ENCODE assay signal across 10 mouse cellular contexts in genomic region chr5:88930611-88931010, GRCm38 (mm10). TPM values are rescaled to one million over a fixed set of nuclear protein-coding genes. Genes with fewer than 3 reads are reported as not detected.
DNase-seq lines count a peak whose midpoint lies in the region; TF ChIP-seq lines count a peak whose summit lies in the region.
"Had no signal": no experiment of that assay in that cellular context is flagged by ENCODE, and none has a peak within 500 bp of the region (broad histone marks: within the 10 kb centered on the region; RNA-seq: fewer than 3 reads in every experiment).

No protein-coding gene starts in this region.

- DNase-seq in gastrocnemius, adult 2 months, result no peak
- DNase-seq in gastrocnemius, postnatal 10 days, result no peak
- DNase-seq in layer of hippocampus, adult 2 months (ENCODE audit: low spot score in 2 of 2), result no peak
- DNase-seq in layer of hippocampus, adult 18-20 months (ENCODE audit: low spot score in 2 of 2), result no peak
- peak; percentile 33 for DNase-seq in brain, embryonic 14.5 days (ENCODE audit: low read depth)
- peak; percentile 26 to 36 for DNase-seq in kidney, postnatal 4 days
- no peak for DNase-seq in urinary bladder, postnatal 10 days (ENCODE audit: low spot score)
- DNase-seq in left cerebral cortex, postnatal 14 days (ENCODE audit: low spot score in 2 of 2), result no peak
- DNase-seq: left cerebral cortex, postnatal 4 days had no signal

- no peak overlapping the region; the same call in 1 of the 2 replicates for H3K4me3 ChIP-seq in gastrocnemius, adult 2 months
- H3K4me3 ChIP-seq in layer of hippocampus, adult 2 months, result no peak overlapping the region
- H3K4me3 ChIP-seq: megakaryocyte, embryonic 14.5 days had no signal

- TF ChIP-seq CTCF in gastrocnemius, adult 2 months (IDR thresholded peaks at IDR 0.05), result no peak
- no peak for TF ChIP-seq CTCF in layer of hippocampus, adult 2 months (conservative IDR thresholded peaks at IDR 0.05)
- TF ChIP-seq CTCF in brain, embryonic 14.5 days (IDR thresholded peaks at IDR 0.05; ENCODE audit: borderline replicate concordance, extremely low read depth, insufficient read depth, insufficient read length), result no peak

- no peak for TF ChIP-seq POLR2A in brain, embryonic 14.5 days (IDR thresholded peaks at IDR 0.05; ENCODE audit: borderline replicate concordance, extremely low read depth, insufficient read depth, insufficient read length, poor library complexity, severe bottlenecking)

- H3K27ac ChIP-seq in gastrocnemius, adult 2 months, result peak overlapping the region; percentile 91
- peak overlapping the region; percentile 85 for H3K27ac ChIP-seq in layer of hippocampus, adult 2 months

- intact Hi-C loops in gastrocnemius, adult 2 months (cut with DNase I), result loop anchor here (5.0 to 10.0 kb wide), 3 partner anchors 52 to 217 kb away; no protein-coding TSS in a partner anchor
- intact Hi-C loops in left cerebral cortex, postnatal 14 days (cut with DNase I), result loop anchor here (10.0 kb wide), 2 partner anchors 124 to 204 kb away; no protein-coding TSS in a partner anchor

RNA-seq across cellular contexts. Expression of gene Slc4a4, which starts 44.0 kb away (rescaled TPM):
- 10 to 100 TPM; 14.0 to 19.8 TPM for total RNA-seq in gastrocnemius, adult 2 months (2021)
- 10 to 100 TPM; 11.3 to 11.7 TPM for total RNA-seq in gastrocnemius, postnatal 10 days (2021)
- 100 to 1,000 TPM; 154 to 161 TPM for total RNA-seq in layer of hippocampus, adult 2 months (2021)
- 100 to 1,000 TPM; 125 to 128 TPM for total RNA-seq in layer of hippocampus, adult 18-20 months (2021)
- polyA plus RNA-seq in brain, embryonic 14.5 days (2012; rRNA removed), result 2.5 and 6.3 TPM in 2 replicates
- total RNA-seq in left cerebral cortex, postnatal 14 days (2021), result 100 to 1,000 TPM; 110 to 122 TPM

Comparison
In these comparisons a context has a peak if more than half of its experiments do, and no peak if none do; other contexts are left out.
1. DNase-seq: peak in brain, embryonic 14.5 days (single experiment) and kidney, postnatal 4 days (2 of 2); none in gastrocnemius, adult 2 months (single experiment), gastrocnemius, postnatal 10 days (single experiment), layer of hippocampus, adult 2 months (0 of 2), layer of hippocampus, adult 18-20 months (0 of 2), urinary bladder, postnatal 10 days (single experiment) and left cerebral cortex, postnatal 14 days (0 of 2).
2. RNA of gene Slc4a4, which starts 44.0 kb away (total RNA-seq): 154 to 161 TPM in layer of hippocampus, adult 2 months, 125 to 128 TPM in layer of hippocampus, adult 18-20 months and 110 to 122 TPM in left cerebral cortex, postnatal 14 days; 14.0 to 19.8 TPM in gastrocnemius, adult 2 months and 11.3 to 11.7 TPM in gastrocnemius, postnatal 10 days; every median in the first group is over 4 times any median in the second.